Mouse (Mus musculus) kidney, postnatal 25 days (tissue): ENCODE results near the gene Slc6a16.

Experiments used
- DNase-seq, 2 experiments: peaks; one replicate each; pipeline ENCODE4 v3.0.0; 2021; ENCODE audit warnings: mixed read lengths in 2 of 2

Slc6a16 gene

DNA sequence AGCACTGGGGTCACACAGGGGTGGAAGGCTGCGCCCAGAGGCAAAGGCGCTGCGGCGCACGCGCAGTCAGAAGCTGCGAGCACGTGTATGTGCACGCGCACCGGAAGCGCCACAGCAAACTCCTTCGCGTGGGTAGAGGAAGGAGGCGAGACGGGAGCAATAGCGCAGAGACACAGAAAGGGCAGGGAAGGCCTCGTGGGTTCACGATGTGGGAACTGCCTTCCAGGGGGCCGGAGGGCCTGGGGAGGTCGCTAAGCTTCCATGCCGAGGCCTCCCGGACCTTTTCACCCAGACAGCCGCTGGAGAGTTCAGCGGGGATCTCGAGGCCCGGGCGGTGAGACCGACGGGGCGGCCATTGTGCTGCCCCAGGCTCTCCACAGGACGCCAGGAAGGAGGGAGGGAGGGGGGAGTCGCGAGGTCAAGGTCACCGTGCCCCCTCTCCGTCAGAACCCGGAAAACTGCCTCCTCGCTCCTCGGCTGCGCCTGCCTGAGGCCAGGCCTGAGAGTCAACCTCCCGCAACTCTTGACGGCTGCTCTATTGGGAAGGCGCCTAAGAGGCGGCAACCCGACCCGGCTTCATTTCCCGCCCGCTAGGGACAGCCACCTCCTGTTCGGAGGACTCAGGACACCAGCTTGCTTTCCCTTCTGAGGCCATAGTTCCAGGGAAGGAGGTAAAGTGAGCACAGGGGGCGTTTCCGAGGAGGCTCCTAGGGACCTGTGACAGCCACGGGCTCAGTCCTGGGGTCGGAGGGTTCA lies at the start of gene Slc6a16:
Gene Slc6a16 (plus strand): TSS at position 453 of the 756 bp plus-strand sequence.
- DNase-seq = peak; percentile 37 to 79

DNA sequence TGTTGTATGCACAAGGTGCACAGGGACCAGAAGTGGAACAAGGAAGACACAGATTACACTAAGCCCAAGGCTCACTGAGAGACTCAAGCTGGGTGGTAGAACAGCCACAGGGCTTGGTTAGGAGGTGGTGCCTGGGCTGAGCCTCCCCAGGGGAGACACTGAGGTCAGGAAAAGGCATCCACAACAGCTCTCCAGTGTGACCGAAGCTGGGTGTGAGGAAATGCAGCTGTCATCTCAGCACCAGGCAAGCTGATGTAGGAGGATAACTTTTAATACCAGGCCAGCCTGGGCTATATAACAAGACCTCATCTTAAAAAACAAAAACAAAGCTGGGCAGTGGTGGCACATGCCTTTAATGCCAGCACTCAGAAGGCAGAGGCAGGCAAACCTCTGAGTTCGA lies 49.7 kb upstream of the Slc6a16 start:
- DNase-seq = no peak

DNA sequence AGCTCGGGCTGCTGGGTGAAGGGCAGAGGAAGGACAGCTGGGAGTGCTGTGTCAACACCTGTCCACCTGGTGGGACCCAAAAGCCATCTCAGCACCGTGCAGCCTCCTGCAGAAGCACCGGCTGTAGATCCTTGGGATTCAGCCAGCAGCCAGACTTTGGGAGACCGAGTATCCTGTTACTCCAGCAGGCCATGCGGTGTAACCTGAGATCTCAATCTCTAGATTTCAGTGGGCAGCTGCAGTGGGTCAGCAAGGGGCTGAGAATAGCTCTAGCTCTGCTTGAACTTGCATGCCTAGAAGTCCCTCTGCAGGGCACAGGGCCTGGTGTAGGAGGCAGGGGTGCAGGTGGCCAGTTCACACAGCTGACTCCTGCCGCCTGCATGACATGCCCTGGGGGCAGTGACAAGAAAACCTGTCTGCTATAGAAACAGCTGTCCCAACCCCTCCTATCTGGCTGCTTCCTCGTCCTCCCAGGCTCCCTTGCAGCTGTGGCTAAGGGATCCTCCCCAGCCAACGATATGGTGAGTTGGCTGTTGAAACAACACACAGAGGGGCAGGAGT lies 49.0 kb upstream of the Slc6a16 start:
- DNase-seq = no peak

DNA sequence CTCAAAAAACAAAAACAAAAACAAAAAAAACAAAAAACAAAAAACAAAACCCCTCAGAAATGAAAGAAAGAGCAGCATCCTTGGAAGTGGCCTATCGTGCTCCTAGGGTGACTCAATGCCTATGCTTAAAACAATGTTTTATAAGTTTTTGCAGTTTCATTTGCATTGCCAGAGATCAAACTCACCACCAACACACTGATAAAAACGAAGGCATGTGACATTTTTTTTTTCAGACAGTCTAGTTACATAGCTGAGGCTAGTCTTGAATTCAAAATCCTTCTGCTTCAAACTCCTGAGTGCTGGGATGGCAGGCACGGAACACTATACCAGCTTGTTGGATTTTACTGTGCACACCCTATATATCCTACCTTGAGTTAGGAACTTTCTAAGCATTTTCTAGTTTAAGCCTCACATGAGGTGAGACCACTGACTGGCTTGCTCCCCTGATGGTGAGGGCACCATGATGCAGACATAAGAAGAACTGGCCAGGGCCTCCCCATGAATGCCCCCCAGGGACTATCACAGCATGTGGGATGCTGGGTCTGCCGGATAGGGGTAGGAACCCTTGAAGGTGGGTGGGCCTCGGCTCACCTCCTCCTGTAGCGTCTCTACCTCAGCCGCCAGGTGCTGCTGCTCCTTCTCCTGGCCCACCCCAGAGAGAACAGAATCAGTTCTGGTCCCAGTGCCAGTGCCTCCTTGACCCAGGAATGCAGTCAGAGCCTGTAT lies 48.1 kb upstream of the Slc6a16 start:
- no peak for DNase-seq

DNA sequence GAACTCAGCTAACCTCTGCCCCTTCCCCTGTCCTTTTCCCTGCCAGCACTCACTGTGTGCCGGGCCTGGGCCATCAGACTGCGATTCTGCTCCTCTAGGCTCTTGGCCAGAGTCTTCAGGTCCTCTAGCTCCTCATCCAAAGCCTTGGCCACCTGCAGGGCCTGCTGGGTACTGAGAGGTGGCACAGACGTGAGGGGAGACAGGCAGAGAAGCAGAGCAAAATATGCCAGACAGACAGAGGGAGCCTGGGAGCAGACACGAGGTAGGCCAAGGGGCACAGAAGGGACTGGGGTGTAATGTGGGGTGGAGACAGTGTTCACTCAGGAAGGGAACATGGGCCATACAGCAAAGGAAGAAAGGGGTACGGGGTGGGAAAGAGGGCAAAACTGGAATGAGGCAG lies 47.5 kb upstream of the Slc6a16 start:
- DNase-seq = no peak

DNA sequence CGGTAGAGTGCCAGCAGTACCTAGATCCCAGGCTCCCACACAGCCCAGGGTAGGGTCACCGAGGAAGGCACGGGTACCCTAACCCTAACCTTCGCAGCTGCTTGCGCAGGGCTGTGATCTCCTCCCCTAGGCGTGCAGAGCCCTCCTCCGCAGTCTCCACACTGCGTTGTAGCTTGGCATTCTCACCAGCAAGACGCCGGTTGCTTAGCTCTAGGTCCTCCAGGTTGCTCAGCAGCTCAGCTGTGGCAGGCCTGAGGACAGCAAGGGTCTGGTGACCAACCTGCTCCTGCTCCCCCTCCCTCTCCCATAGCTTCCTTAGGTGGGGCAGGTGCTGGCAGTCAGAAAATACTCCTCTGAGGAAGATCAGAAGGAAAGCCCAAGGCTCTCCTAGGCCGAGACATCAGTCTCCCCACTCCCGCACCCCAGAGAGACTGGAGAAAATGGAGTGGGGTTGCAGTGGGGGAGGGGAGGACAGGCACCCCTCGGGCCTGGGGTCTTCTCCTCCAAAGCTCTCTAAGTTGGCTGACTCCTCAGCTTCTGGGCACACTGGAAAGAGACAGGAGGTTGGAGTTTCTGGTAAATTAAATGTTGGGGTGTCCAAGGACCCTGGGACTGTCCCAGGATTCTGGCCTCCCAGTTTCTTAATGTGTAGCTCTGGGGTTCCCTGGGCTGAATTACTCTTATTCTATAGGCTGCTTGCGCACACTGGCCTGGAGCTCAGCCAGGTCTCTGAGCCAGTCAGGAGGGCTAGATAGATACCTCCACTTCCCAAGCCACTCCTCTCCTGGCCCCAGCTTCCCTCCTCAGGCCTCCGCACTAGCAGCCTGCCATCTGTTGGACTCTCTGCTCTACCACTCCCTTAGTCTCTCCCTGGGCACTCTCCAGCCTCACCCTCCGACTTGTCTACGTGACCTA lies 46.8 kb upstream of the Slc6a16 start:
- no peak for DNase-seq

DNA sequence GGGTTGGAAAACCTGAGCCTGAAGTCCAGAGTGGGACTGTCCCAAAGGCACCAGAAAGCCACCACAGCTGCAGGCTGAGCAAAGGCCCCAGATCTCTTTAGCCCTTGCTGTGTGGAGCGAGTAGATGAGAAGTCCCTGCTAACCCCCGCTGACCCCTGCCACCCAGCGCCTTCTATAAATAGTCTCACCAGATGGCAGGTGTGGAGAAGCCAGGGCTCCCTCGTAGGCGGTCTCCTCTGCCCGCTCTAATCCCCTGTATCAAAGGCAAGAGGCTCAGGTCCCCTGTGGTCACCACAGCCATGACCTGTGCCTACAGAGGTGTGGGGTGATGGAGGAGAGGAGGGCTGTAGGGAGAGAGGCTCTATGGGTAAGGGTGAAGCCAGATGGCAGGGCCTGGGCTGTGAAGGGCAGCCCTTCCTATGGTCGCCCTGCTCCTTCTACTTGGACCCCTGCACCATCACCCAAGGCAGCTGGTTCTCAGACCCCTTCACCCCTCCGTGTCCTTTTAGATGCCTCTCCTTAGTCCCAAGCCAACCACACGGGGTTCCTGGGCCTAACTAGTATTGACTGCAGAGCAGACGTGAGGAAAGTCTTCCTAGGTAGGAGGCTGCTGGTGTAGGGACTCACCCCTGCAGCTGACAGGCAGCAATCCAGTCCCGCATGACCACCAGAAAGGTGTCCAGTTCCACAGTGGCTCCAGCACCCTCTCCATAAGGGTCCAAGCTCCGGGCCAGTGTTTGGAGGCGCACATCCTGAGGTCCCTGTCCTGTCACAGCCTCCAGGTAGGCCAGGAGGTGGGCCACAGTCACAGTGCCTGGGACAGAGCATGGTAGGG lies 45.3 kb upstream of the Slc6a16 start:
- DNase-seq = no peak

DNA sequence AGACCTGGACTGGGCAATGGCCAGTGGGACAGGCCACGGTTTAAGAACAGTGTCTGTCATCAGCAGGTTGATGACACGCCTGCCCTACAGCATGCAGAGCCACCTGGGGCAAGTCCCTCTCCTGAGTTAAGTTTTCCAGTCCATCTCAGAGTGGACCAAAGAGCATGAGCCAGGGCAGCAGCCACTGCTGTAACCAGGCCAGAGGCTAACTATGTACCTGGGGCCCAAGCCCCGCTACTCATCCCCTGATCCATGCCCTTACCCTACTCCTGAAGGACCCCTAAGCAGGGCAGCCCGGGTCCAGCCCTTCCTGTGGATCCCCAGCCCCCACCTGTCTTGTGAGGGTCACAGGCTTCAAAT lies 44.7 kb upstream of the Slc6a16 start:
- DNase-seq = no peak

DNA sequence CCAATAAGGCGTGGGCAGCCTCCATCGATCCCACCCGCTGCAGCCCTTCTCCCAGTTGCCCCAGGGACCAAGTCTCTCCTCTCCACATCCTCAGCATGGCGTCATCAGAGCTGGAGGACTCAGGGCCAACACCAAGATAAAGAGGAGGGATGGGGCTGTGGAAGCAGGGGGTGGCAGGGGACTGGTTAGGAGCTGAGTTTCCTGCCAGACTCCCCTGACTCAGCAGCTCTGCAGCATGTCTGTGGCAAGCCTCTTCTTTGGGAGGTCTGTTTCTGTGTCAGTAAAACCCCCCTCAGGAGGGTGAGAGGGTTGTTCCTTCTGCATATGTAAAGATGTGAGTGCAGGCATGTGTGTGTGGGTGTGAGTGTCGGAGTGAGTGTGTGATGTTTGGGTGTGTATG lies 43.9 kb upstream of the Slc6a16 start:
- DNase-seq = no peak

DNA sequence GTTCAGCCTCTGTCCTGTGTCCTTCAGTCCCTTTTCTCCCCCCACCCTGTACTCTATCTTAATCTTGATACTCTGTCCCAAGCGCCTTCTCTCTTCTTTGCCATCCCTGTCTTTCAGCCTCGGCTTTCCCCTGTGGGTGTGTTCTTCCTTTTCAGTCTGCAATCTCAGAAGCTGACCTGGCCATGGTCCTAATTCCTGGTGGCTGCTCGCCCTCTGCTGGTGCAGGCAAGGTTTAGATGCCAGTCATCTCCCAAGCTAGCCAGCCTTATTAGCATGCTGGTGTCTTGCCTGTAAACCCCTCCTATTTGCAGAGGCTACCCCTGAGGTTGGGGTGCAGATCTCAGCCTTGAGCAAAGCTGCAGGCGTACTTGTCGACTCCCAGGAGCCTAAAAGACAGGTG lies 42.5 kb upstream of the Slc6a16 start:
- peak; percentile 81 to 83 for DNase-seq

DNA sequence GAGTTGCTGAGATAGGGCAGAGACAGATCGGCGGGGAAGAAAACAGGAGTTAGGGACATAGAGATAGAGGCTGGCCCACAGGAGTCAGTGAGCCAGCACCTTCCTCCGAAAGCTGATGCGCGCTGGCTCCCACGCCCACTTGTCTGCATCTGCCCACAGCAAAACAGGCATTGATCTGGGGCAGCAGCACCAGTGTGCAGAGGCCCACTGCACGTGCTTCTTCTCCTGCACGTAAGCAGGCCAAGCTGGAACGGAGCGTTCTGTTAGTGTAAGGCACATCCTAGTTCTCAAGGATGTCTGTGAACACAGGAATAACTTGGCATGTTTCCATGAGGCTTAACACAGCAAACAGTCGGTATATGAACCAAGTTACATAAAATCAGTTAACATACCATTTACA lies 41.9 kb upstream of the Slc6a16 start:
- DNase-seq = no peak

DNA sequence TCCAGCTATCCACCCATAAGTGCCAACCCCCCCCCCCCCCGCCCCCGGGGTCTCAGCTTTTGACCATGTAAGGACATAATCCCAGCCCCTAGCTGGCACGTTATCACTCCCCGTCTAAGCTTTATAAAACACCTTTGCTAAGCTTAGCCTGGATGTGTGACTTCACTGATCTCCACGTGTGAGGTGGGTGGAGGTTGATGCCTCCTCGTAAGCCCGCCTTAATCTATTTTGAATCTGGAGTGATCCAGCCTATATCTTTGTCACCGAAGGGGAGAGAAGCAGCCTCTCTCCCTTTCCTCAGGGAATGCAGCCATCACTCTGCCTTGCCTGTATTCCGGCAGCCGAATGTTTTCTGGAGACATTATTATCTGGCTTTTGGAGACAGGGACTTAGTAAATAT lies 38.2 kb upstream of the Slc6a16 start:
- no peak for DNase-seq

DNA sequence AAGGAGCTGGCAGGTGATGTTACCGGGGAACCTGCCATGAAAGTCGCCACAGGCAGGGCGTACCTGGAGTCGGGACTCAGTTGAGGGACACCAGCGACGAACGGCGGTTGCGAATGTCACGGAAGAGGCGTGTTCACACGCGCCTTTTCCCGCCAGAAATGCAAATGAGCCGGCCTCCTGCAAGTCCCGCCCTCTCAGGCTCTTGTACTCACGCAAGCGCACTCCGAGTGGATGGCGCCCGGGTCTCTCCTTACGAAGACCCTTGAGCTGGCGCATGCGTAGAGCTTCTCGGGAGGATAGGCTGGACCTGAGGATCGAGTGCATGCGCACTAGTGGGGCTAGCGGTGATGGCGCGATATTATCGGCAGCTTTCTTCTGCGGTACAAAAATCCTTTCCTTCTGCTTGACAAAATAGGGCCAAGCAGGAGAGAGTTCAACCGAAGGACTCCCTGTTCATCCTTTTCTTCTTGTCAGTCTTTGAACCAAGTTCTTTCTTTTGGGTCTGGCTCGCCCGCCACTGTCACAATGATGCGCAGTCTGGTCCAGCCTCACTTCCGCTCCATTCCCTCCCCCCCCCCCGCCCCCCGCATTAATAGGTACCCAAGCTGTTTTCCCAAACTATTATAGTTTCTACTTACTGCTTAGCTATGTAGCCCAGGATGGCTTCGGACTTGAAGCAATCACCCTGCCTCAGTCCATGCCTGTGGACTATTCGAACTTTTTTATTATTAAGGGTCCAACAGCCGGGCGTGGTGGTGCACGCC lies 36.3 kb upstream of the Slc6a16 start, which contains the start of gene Ccdc155:
Gene Ccdc155 (minus strand): TSS at position 513 of the 764 bp plus-strand sequence.
- DNase-seq = peak; percentile 90 to 94

DNA sequence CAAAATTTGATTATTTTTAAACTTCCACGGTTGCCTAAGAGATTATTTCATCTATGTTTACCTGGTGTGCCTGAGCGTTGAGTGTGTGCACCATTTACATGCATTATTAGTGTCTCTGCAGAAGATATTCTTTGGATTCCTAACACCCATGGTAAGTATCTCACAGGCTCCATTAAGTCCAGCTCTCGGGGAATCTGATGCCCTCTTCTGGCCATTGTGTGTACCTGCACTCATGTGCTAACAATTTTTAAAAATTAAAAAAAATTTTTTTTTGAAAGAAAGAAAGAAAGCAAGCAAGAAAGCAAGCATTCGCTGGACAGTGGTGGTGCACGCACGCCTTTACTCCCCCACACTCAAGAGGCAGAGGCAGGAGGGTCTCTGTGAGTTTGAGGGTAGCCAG lies 32.6 kb upstream of the Slc6a16 start:
- DNase-seq = no peak

DNA sequence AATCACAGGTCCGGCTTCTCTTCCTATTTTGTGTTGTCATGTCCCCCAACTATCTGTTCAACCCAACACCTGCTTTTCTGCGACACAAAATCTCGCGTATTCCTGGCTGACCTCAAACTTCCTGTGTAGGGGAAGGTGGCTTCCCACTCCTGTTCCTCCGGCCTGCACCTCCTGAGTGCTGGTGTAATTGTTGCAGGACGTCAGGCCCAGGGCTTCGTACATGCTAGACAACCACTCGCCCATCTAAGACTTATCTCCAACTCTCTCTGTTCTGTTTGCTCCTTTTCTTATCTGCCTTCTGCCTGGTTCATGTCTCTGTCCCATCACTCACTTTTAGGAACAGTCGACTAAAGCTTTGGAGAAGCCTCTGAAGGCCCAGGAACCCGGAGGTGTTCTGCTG lies 29.8 kb upstream of the Slc6a16 start:
- no peak for DNase-seq

DNA sequence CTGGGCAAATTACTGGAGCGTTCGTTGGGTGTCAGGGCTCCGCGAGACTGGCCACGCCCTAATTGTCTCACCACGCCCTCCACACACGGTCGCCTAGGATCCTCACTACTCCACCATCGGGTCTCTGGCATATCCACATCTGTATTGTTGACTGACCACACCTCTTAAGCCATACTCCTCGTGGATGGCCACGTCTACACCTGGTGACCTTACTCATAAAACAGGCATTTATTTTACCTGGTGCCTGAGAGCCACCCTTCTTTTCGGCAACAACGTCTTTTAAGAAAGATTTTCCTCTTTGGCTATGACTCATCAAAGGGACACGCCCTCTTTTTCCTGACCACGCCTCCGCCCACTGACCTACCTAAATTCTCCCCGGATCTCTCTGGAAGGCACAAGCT lies 29.0 kb upstream of the Slc6a16 start, which contains the start of gene Dkkl1:
Gene Dkkl1 (minus strand): TSS at position 297 of the 401 bp plus-strand sequence.
- no peak for DNase-seq

DNA sequence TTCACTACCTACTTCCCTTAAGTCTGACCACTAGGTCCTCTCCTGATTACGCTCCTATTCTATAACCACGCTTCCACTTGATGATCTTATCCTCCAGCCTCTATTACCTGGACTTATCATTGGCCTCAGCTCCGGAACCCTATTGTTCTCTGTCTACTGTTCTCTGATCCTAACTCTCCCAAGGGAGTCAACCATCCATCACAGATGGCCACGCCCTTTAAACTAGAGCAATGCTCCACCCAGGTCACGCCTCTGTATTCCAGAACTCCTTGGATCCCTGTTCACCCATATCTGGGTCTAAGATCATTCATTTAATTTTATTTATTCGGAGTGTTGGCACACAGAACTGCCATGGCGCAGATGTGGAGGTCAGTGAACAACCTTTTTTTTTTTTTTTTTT lies 28.5 kb upstream of the Slc6a16 start:
- no peak for DNase-seq

DNA sequence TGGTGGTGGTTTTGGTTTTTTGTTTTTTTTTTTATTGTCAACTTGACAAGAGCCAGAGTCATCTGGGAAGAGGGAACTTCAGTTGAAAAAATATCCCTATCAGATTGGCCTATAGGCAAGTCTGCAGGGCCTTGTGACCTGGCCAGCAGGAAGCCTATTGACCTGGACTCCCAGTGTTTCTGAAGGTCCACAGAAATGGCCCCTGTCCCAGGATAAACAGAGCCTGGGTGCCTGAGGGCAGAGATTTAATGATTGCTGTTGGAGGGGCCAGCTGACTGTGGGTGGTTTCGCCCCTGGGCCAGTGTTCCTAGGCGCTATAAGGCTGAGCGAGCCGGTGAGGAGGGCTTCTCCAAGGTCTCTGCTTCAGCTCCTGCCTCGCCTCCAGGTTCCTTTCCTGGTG lies 27.2 kb upstream of the Slc6a16 start:
- DNase-seq = no peak

DNA sequence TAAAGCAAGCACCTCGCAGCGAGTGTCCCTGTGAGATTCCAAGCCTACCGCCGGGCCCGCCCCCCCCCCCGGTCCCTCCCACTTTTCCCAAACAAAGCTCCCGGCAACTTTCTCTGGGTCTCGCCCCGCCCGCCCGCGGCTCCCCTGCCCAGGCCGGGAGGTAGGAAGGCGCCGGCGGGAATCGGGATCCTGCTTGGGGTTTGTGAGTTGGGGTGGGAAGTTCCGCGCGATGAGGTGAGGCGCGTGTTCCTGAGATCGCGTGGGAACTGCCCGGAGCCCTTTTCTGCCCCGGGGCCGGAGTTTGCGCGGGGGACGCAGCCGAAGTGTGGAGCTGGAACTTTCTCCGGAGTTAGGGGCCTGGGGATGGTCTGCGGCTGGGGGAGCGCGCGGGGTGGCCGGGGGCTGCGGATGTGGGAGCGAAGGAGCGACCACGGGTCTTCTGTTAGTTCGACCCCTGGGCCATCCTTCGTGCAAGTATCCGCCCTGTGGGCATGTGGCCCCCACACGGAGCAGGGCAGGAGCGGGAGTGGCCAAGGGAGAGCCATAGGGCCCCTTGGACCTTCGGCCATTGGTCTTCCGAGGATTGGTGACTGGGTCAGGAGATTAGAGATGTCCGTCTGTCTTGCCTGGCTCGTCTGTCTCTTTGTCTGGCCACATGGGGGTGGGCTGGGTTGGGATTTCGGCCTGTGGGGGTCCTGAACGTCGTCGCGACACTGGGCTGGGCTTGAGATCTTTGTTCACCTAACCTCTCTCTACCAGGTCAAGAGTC lies 25.0 kb upstream of the Slc6a16 start, which contains the start of gene Tead2:
Gene Tead2 (plus strand): TSS at position 81 of the 769 bp plus-strand sequence.
- peak; percentile 64 to 71 for DNase-seq
